Mouse (Mus musculus): ENCODE data around the gene Slc16a7.

Gene Slc16a7

DNA sequence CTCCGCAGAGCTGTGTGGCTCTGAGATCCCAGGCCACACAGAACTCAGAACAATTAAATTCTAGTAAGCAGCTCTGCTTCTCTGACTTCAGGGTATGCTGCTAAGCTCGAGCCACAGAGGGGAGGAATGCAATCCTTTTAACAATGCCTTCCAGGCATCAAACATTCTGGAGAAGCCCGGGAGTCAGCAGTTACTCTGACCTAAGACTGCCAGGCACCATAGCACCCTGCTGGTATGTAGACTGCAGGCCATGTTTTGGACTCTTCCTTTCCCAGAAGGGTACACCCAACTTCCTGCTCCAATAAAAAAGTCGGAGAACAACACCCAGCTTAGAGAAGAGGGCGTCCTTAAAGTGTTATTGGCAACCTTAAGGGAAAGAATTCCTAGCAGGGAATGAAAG, 205.1 kb downstream of the Slc16a7 start:
- no peak for DNase-seq (ENCODE audit: low spot score in 2 of 2)

DNA sequence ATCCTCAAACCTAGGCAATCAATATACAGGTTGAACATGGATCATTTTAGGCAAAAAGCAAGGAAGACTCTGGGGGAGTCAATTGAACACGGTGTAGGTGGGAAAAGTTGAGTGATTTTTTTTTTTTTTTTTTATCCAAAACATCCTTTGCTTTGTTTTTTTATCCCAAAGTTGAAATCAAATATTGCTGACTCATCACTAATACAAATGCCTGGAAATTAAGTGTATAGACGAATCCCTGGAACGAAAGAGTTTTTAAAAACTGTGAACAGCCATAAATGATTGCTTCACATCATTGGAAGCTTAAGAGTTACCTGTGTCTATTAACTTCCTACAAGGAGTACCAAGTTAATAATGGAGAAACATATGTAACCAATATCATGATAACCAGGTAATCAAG, 206.7 kb downstream of the Slc16a7 start:
- DNase-seq (ENCODE audit: low spot score in 2 of 2): no peak

GRCm38 (mm10) chr10:125177782-125178181, 211.5 kb downstream of the Slc16a7 start:
- DNase-seq (ENCODE audit: low spot score in 2 of 2): no peak

GRCm38 (mm10) chr10:125175013-125175650, 214.1 kb downstream of the Slc16a7 start:
- DNase-seq (ENCODE audit: low spot score in 2 of 2): no peak

DNA sequence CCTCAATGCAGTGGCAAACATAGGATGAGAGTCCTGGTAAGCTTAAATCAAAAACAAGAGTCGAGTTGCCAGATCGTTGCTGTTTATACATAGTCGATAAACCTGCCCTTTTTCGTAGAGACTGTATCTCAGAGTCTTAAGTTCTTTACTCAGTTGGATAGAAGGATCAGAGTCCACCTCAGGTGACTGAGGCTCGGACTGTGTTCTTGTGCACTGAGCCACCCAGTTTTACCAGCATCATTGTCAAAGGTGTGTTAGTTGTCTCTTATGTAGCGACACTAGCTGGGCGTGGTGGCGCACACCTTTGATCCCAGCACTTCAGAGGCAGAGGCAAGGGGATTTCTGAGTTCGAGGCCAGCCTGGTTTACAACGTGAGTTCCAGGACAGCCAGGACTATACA, 217.6 kb downstream of the Slc16a7 start:
- DNase-seq (ENCODE audit: low spot score in 2 of 2): no peak

GRCm38 (mm10) chr10:125171154-125171553, 218.1 kb downstream of the Slc16a7 start:
- no peak for DNase-seq (ENCODE audit: low spot score in 2 of 2)
